8 mouse cellular contexts compared by ENCODE assay signal in the genomic region with DNA sequence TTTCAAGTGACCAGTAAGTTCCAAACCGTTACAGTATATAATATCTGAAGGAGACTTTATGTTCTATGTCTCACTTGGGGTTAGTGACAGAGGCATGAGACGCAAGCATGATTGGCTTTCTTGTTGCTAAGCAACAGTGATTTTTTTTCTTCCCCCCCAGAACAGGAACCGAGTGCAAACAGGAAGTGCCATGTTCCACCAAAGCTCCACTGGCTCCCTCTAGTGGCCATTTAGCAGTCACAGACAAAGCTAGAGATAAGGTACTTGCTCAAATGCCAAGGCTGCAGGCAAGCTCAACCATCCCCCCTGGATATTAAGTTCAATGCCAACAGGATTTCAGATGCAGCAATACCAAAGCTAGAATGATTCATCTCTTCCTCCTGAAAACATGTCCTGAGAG. TPM values are rescaled to one million over a fixed set of nuclear protein-coding genes. Genes with fewer than 3 reads are reported as not detected.
A peak's percentile ranks its signal among the peaks of the same experiment; 100 is the strongest.
DNase-seq lines count a peak whose midpoint lies in the region; ATAC-seq and TF ChIP-seq lines count a peak whose summit lies in the region.

No protein-coding gene starts in this region.

- no peak for TF ChIP-seq POLR2A in testis, adult 2 months (IDR thresholded peaks at IDR 0.05; ENCODE audit: control insufficient read depth, low read depth, low read length)

- H3K27me3 ChIP-seq in E14TG2a.4 (ENCODE audit: insufficient read depth, low read length), result no peaks in the 10 kb centered on the region
- H3K27me3 ChIP-seq in forebrain, embryonic 13.5 days, result no peaks in the 10 kb centered on the region
- no peaks in the 10 kb centered on the region; the same call in 1 of the 2 replicates for H3K27me3 ChIP-seq in liver, postnatal 0 days (ENCODE audit: insufficient read depth, low read length)
- no peaks in the 10 kb centered on the region for H3K27me3 ChIP-seq in neural tube, embryonic 13.5 days
- no peaks in the 10 kb centered on the region for H3K27me3 ChIP-seq in testis, adult 2 months (ENCODE audit: control insufficient read depth, insufficient read depth, low read length)

- peak; percentile 75 for DNase-seq in brain, embryonic 18.5 days (ENCODE audit: low read depth, low spot score)
- DNase-seq in heart, postnatal 14 days, result peak; percentile 48 to 77
- peak; percentile 74 to 82 for DNase-seq in kidney, postnatal 36 days
- DNase-seq in liver, postnatal 0 days, result peak; percentile 62

- intact Hi-C loops in heart, postnatal 14 days (cut with DNase I), result loop anchor here (1.0 to 5.0 kb wide), 2 partner anchors 39 to 99 kb away; no protein-coding TSS in a partner anchor

- TF ChIP-seq EP300 in liver, postnatal 0 days (IDR thresholded peaks at IDR 0.05; ENCODE audit: low read depth), result no peak

- peak; percentile 37 for TF ChIP-seq CTCF in E14TG2a.4 (conservative IDR thresholded peaks at IDR 0.05; ENCODE audit: low read length)
- peak; percentile 86 for TF ChIP-seq CTCF in liver, postnatal 0 days (IDR thresholded peaks at IDR 0.05; ENCODE audit: low read depth)
- peak; percentile 21; the same call in 1 of the 2 replicates for TF ChIP-seq CTCF in testis, adult 2 months (IDR thresholded peaks at IDR 0.05; ENCODE audit: control insufficient read depth, insufficient read depth, insufficient replicate concordance, low read depth, low read length)

- peaks cover 32% of the 10 kb centered on the region for H3K4me1 ChIP-seq in E14TG2a.4 (replicated peaks; ENCODE audit: low read depth, low read length)
- 0 out of 2 replicates have a peak, but pooled peaks cover 7% of the 10 kb centered on the region for H3K4me1 ChIP-seq in forebrain, embryonic 13.5 days
- H3K4me1 ChIP-seq in liver, postnatal 0 days (ENCODE audit: insufficient read depth), result no peaks in the 10 kb centered on the region
- H3K4me1 ChIP-seq in neural tube, embryonic 13.5 days (replicated peaks), result peaks cover 10% of the 10 kb centered on the region; the same call in 1 of the 2 replicates
- H3K4me1 ChIP-seq in testis, adult 2 months (ENCODE audit: control insufficient read depth, insufficient read depth, low read length), result no peaks in the 10 kb centered on the region

- 22% methylated on average over 3 of the region's 3 CpGs for WGBS in forebrain, embryonic 13.5 days
- 44% methylated on average over 3 of the region's 3 CpGs for WGBS in liver, postnatal 0 days (ENCODE audit: insufficient replicate concordance)
- WGBS in neural tube, embryonic 13.5 days, result 27% methylated on average over 3 of the region's 3 CpGs

- no peaks in the 10 kb centered on the region for H3K9me3 ChIP-seq in E14TG2a.4 (ENCODE audit: low read length)
- H3K9me3 ChIP-seq in forebrain, embryonic 13.5 days (replicated peaks), result no peaks in the 10 kb centered on the region
- H3K9me3 ChIP-seq in liver, postnatal 0 days (ENCODE audit: low read length), result no peaks in the 10 kb centered on the region
- H3K9me3 ChIP-seq in neural tube, embryonic 13.5 days, result no peaks in the 10 kb centered on the region

- ATAC-seq in forebrain, embryonic 13.5 days, result peak; percentile 20; the same call in 1 of the 2 replicates
- peak; percentile 78 for ATAC-seq in liver, postnatal 0 days
- peak; percentile 74 for ATAC-seq in neural tube, embryonic 13.5 days (ENCODE audit: low read depth)

- no peak overlapping the region for H3K9ac ChIP-seq in forebrain, embryonic 13.5 days
- no peak overlapping the region for H3K9ac ChIP-seq in liver, postnatal 0 days (replicated peaks)
- H3K9ac ChIP-seq in neural tube, embryonic 13.5 days, result no peak overlapping the region

- H3K36me3 ChIP-seq in E14TG2a.4 (ENCODE audit: insufficient read depth, low read length), result 0 out of 2 replicates have a peak, but pooled peaks cover 5% of the 10 kb centered on the region
- H3K36me3 ChIP-seq in forebrain, embryonic 13.5 days (ENCODE audit: poor library complexity, severe bottlenecking), result no peaks in the 10 kb centered on the region
- H3K36me3 ChIP-seq in liver, postnatal 0 days (replicated peaks; ENCODE audit: insufficient read depth, low read length), result no peaks in the 10 kb centered on the region
- H3K36me3 ChIP-seq in neural tube, embryonic 13.5 days, result no peaks in the 10 kb centered on the region
- no peaks in the 10 kb centered on the region for H3K36me3 ChIP-seq in testis, adult 2 months (ENCODE audit: control insufficient read depth, insufficient read depth, low read length)

- H3K4me3 ChIP-seq in E14TG2a.4 (replicated peaks; ENCODE audit: low read length), result 0 out of 2 replicates have a peak overlapping the region, but pooled peaks have one; percentile 76
- no peak overlapping the region for H3K4me3 ChIP-seq in forebrain, embryonic 13.5 days
- H3K4me3 ChIP-seq in liver, postnatal 0 days (ENCODE audit: low read depth, low read length), result no peak overlapping the region
- no peak overlapping the region for H3K4me3 ChIP-seq in neural tube, embryonic 13.5 days
- H3K4me3 ChIP-seq in testis, adult 2 months (ENCODE audit: control insufficient read depth, low read depth, low read length), result no peak overlapping the region

- no peak overlapping the region for H3K27ac ChIP-seq in forebrain, embryonic 13.5 days
- H3K27ac ChIP-seq in liver, postnatal 0 days (ENCODE audit: low read depth), result no peak overlapping the region
- H3K27ac ChIP-seq in neural tube, embryonic 13.5 days (replicated peaks), result no peak overlapping the region
- H3K27ac ChIP-seq in testis, adult 2 months (ENCODE audit: control insufficient read depth, insufficient read depth, low read depth, low read length), result no peak overlapping the region

- peak overlapping the region; percentile 14; the same call in 1 of the 2 replicates for H3K4me2 ChIP-seq in forebrain, embryonic 13.5 days
- H3K4me2 ChIP-seq in liver, postnatal 0 days (ENCODE audit: low read depth, low read length), result no peak overlapping the region
- H3K4me2 ChIP-seq in neural tube, embryonic 13.5 days, result 0 out of 2 replicates have a peak overlapping the region, but pooled peaks have one; percentile 18

RNA-seq across cellular contexts. Expression of a gene that starts 45.4 kb away (rescaled TPM):
- 1.3 and 1.6 TPM in 2 replicates for polyA plus RNA-seq in forebrain, embryonic 13.5 days (2015; fragmentation: Nextera tagmentation; extraction: Ambion mirVana)
- total RNA-seq in heart, postnatal 14 days (2021), result under 1 TPM; 0.53 to 0.95 TPM
- polyA plus RNA-seq in liver, postnatal 0 days (2015; fragmentation: Nextera tagmentation; extraction: Ambion mirVana), result 0.07 TPM in 1 of 2 replicates, not detected in the other
- 1.5 and 1.9 TPM in 2 replicates for polyA plus RNA-seq in neural tube, embryonic 13.5 days (2015; fragmentation: Nextera tagmentation; extraction: Ambion mirVana)
- polyA plus RNA-seq in testis, adult 2 months (2012; rRNA removed), result 2.0 and 2.6 TPM in 2 replicates

Comparison
In these comparisons a context has a peak if more than half of its experiments do, and no peak if none do; other contexts are left out.
1. CTCF ChIP-seq: peak in every context shown above with its lines; median percentile 86 in liver, postnatal 0 days; 37 in E14TG2a.4; 21 in testis, adult 2 months.
2. ATAC-seq: peak in every context shown above with its lines; median percentile 78 in liver, postnatal 0 days; 74 in neural tube, embryonic 13.5 days; 20 in forebrain, embryonic 13.5 days.